Mouse (Mus musculus) hindbrain, postnatal 0 days (tissue): ENCODE results near the gene Tcea2. TPM values are rescaled to one million over a fixed set of nuclear protein-coding genes. Genes with fewer than 3 reads are reported as not detected.
A peak's percentile ranks its signal among the peaks of the same experiment; 100 is the strongest.

Source experiments
- ATAC-seq: fragments of 200-750 bp; cut with Nextera tagmentation; 2 replicates; pipeline ENCODE4 v1.8.0; 2017; ENCODE audit warnings: mild to moderate bottlenecking, moderate TSS enrichment, moderate library complexity
- DNase-seq: peaks from one replicate; pipeline ENCODE4 v3.0.0-alpha.2; 2015; ENCODE audit warnings: low spot score
- H3K27ac ChIP-seq: fragments of 300-500 bp; sonication (generic); 2 replicates; pipeline ENCODE4 v1.5.1; 2014; ENCODE audit warnings: mild to moderate bottlenecking
- H3K27me3 ChIP-seq: fragments of 300-500 bp; sonication (generic); 2 replicates; pipeline ENCODE4 v1.6.1; 2014; ENCODE audit warnings: low read length, mixed read lengths; ENCODE audit not compliant: insufficient read depth
- H3K36me3 ChIP-seq: fragments of 300-500 bp; sonication (generic); 2 replicates; pipeline ENCODE4 v1.6.1; 2014; ENCODE audit warnings: low read length, mixed read lengths; ENCODE audit not compliant: insufficient read depth
- H3K4me1 ChIP-seq: fragments of 300-500 bp; sonication (generic); 2 replicates; pipeline ENCODE4 v1.6.1; 2014; ENCODE audit warnings: antibody characterized with exemption, low read length, mixed read lengths; ENCODE audit not compliant: insufficient read depth
- H3K4me2 ChIP-seq: fragments of 300-500 bp; sonication (generic); 2 replicates; pipeline ENCODE4 v1.6.1; 2014; ENCODE audit warnings: low read depth, mild to moderate bottlenecking, low read length, moderate library complexity, mixed read lengths
- H3K4me3 ChIP-seq: fragments of 300-500 bp; sonication (generic); 2 replicates; pipeline ENCODE4 v1.5.1; 2014; ENCODE audit warnings: low read length
- H3K9ac ChIP-seq: fragments of 300-500 bp; sonication (generic); replicated peaks from 2 replicates; pipeline ENCODE4 v1.6.1; 2014; ENCODE audit warnings: mild to moderate bottlenecking, low read length, moderate library complexity, mixed read lengths
- H3K9me3 ChIP-seq: fragments of 300-500 bp; sonication (generic); 2 replicates; pipeline ENCODE4 v1.6.1; 2016; ENCODE audit warnings: low read length, mixed read lengths
- CTCF ChIP-seq: IDR thresholded peaks from 2 replicates; pipeline ENCODE4 v1.5.1; 2016; ENCODE audit warnings: antibody characterized with exemption, control low read depth, low read depth
- WGBS: fragments of 180-500 bp; shearing (Covaris S2); extraction: QIAGEN DNeasy Blood & Tissue Kit; methylation state at CpG from one replicate; pipeline ENCODE4 v1.1.7; 2014; 5-methylcytosine and 5-hydroxymethylcytosine counted together
- polyA plus RNA-seq: library from polyadenylated mRNA; unstranded; fragments of >200 nt; fragmentation: Nextera tagmentation; extraction: Ambion mirVana; gene quantifications from 2 replicates; pipeline ENCODE4 v1.2.1, GENCODE M21; 2015
- total RNA-seq: library from RNA; depleted of rRNA; stranded (reverse); fragments of >200 nt; gene quantifications from 2 replicates; pipeline ENCODE4 v1.2.3, GENCODE M21; 2014

Tcea2 gene
- total and polyA plus RNA-seq, 2 experiments from 2014 or later = 48.7 to 50.2 TPM

DNA sequence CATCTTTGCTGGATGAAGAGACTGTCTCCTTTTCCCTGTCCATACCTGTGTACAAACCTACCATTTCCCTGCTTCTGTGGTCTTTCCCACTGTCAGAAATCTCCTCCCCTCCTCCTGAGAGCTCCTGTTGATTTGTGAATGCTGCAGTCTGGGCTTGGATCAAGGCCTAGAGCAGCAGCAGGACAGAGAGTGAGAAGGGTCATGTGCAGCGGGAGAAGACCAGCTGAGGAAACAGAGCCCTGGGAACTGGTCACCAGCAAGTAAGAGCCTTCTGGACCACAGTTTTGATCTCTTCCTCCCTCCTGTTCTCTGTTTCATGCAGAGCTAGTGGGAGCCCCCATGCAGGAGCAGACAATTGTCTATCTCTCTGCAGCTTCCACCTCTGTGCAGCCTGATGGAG, 15.7 kb downstream of the Tcea2 start:
- Histone ChIP-seq H3K9me3 (no peaks in the 10 kb centered on the region), H3K4me3 (no peak overlapping the region), H3K36me3 (no peaks in the 10 kb centered on the region), H3K27me3 (no peaks in the 10 kb centered on the region), H3K4me1 (no peaks in the 10 kb centered on the region; the same call in 1 of the 2 replicates), H3K4me2 (no peak overlapping the region), H3K27ac (no peak overlapping the region), H3K9ac (no peak overlapping the region)
- no peak for ATAC-seq
- WGBS = 64% methylated on average over 1 of the region's 1 CpGs
- no peak for TF ChIP-seq CTCF
- no peak for DNase-seq

DNA sequence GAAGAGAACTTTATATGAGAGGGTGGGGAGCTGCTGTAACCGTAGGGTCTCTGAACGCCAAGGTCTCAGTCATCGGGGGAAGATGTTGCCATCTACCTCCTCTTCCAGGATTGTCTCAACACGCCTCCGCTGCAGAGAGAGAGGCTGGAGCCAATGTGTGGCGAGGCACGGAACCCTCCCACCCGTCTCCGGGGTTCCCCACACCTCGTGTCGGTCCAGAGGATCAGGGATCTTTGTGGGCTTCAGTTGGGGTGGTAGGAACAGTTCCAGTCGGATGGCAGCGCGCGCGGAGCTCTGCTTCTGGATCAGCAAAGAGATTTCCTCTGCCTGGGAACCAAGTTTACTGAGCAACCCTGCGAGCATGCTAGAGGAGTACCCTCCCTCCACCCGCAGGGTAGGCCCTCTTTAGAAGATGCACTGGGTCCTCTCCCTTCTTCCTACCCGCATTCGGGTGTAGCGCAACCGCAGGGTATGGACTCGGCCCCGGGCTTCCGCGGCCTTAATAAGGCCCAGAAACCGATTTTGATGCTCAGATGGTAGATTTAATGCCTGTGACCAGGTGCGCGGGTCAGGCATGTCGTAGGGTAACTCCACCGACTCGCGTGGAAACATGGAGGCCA, 16.8 kb downstream of the Tcea2 start:
- Histone ChIP-seq H3K4me2 (no peak overlapping the region), H3K27ac (no peak overlapping the region), H3K4me1 (no peaks in the 10 kb centered on the region; the same call in 1 of the 2 replicates), H3K27me3 (no peaks in the 10 kb centered on the region), H3K36me3 (no peaks in the 10 kb centered on the region), H3K4me3 (no peak overlapping the region), H3K9ac (no peak overlapping the region), H3K9me3 (no peaks in the 10 kb centered on the region)
- no peak for TF ChIP-seq CTCF
- ATAC-seq (no peak), DNase-seq (no peak)
- WGBS = 80% methylated on average over 33 of the region's 33 CpGs

- Histone ChIP-seq H3K27me3 (no peaks in the 10 kb centered on the region), H3K9ac (no peak within 1 kb of the TSS), H3K9me3 (no peaks in the 10 kb centered on the region), H3K4me1 (no peaks in the 10 kb centered on the region; the same call in 1 of the 2 replicates), H3K36me3 (no peaks in the 10 kb centered on the region), H3K4me2 (no peak within 1 kb of the TSS), H3K4me3 (no peak within 1 kb of the TSS), H3K27ac (no peak within 1 kb of the TSS)
- WGBS = 44% methylated on average over 5 of the region's 5 CpGs
- TF ChIP-seq CTCF = no peak
- DNase-seq (no peak), ATAC-seq (no peak)
Observed at GRCm38 (mm10) chr2:181698241-181698640, 18.1 kb downstream of the Tcea2 start, which contains the start of gene Lkaaear1. Gene Lkaaear1, minus strand, starts transcription at chr2:181698442.

DNA sequence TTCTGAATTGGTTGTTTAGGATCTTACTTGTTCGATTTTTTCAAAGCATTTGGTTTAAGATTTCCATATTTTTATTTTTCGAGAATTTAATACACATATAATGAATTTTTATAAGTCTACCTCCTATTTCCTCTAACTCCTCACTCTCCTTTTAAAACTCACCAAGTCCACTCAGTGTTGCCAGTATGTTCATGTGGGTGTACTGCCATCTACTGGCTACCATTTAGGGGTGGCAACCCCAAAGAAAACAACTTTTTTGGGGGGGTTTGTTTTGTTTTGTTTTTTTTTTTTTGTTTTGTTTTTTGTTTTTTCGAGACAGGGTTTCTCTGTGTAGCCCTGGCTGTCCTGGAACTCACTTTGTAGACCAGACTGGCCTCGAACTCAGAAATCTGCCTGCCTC, 26.6 kb downstream of the Tcea2 start:
- Histone ChIP-seq H3K4me3 (no peak overlapping the region), H3K9me3 (no peaks in the 10 kb centered on the region), H3K4me2 (no peak overlapping the region), H3K36me3 (no peaks in the 10 kb centered on the region), H3K4me1 (no peaks in the 10 kb centered on the region), H3K27ac (no peak overlapping the region), H3K27me3 (no peaks in the 10 kb centered on the region), H3K9ac (no peak overlapping the region)
- peak; percentile 44 for DNase-seq
- ATAC-seq = no peak
- WGBS = 48% methylated on average over 4 of the region's 4 CpGs
- TF ChIP-seq CTCF = peak; percentile 58

GRCm38 (mm10) chr2:181713749-181714148, 33.6 kb downstream of the Tcea2 start:
- ATAC-seq (peak; percentile 76), DNase-seq (peak; percentile 82)
- no peak for TF ChIP-seq CTCF
- Histone ChIP-seq H3K27me3 (no peaks in the 10 kb centered on the region), H3K9me3 (no peaks in the 10 kb centered on the region), H3K36me3 (no peaks in the 10 kb centered on the region), H3K27ac (peak overlapping the region; percentile 88), H3K4me3 (no peak overlapping the region), H3K4me1 (peaks cover 16% of the 10 kb centered on the region; the same call in 1 of the 2 replicates), H3K9ac (0 out of 2 replicates have a peak overlapping the region, but pooled peaks have one; percentile 7), H3K4me2 (peak overlapping the region; percentile 63)
- WGBS = 17% methylated on average over 1 of the region's 1 CpGs

GRCm38 (mm10) chr2:181714903-181715326, 34.8 kb downstream of the Tcea2 start, which contains the start of gene Oprl1:
Gene Oprl1, plus strand, starts transcription at chr2:181715016.
- DNase-seq (peak; percentile 83), ATAC-seq (peak; percentile 68)
- WGBS = 3% methylated on average over 7 of the region's 7 CpGs
- TF ChIP-seq CTCF = no peak
- H3K4me3 ChIP-seq = peak within 1 kb of the TSS; percentile 46
- peaks cover 16% of the 10 kb centered on the region; the same call in 1 of the 2 replicates for H3K4me1 ChIP-seq
- peak within 1 kb of the TSS; percentile 63 for H3K4me2 ChIP-seq
- H3K27me3 ChIP-seq = no peaks in the 10 kb centered on the region
- no peaks in the 10 kb centered on the region for H3K9me3 ChIP-seq
- H3K27ac ChIP-seq = peak within 1 kb of the TSS; percentile 88
- H3K9ac ChIP-seq = peak within 1 kb of the TSS; percentile 63
- H3K36me3 ChIP-seq = 0 out of 2 replicates have a peak, but pooled peaks cover 3% of the 10 kb centered on the region

DNA sequence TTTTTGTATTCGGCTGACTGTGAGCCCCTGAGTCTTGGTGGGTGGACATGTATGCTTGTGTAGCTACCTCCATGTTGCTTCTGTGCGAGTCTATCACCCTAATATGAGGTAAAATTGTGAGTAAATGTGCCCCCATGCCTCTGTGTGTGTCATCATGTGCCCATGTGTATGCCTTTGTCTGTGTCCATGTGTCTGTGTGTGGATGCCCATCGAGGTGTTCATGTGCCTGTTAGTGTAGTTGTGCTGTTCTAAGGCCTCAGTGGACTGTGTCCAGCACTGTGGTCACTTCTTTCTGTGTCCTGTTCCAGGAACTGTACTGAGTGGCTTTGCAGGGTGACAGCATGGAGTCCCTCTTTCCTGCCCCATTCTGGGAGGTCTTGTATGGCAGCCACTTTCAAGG, 35.3 kb downstream of the Tcea2 start:
- 41% methylated on average over 3 of the region's 3 CpGs for WGBS
- peak overlapping the region; percentile 63 for H3K4me2 ChIP-seq
- ATAC-seq (peak; percentile 27), DNase-seq (no peak)
- no peaks in the 10 kb centered on the region for H3K27me3 ChIP-seq
- H3K36me3 ChIP-seq = 0 out of 2 replicates have a peak, but pooled peaks cover 3% of the 10 kb centered on the region
- H3K4me3 ChIP-seq = peak overlapping the region; percentile 46
- H3K9me3 ChIP-seq = no peaks in the 10 kb centered on the region
- H3K9ac ChIP-seq = peak overlapping the region; percentile 63
- H3K27ac ChIP-seq = peak overlapping the region; percentile 88
- peaks cover 16% of the 10 kb centered on the region; the same call in 1 of the 2 replicates for H3K4me1 ChIP-seq
- TF ChIP-seq CTCF = no peak
